Mouse (Mus musculus): ENCODE results near the gene Txnip.

The Txnip gene

GRCm38 (mm10) chr3:96551890-96552289 is 5.9 kb upstream of the Txnip start:
- no peak for DNase-seq (ENCODE audit: low spot score)

DNA sequence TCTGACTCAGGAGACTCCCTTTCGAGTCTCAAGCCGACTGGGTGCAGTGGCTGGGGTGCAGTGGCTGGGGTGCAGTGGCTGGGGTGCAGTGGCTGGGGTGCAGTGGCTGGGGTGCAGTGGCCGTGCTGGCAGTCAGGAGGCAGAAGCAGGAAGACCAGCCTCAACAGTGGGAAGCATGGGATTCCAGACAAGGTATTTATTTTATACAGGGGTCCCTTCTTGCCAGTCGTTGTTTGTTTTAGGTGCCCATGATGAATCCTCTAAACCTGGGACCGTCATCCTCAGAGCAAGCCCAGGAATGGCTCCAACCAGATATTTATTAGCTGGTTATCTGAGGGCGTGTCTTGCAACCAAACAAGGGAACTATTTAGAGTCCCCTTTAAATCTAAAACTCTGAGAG is 4.2 kb upstream of the Txnip start:
- no peak for DNase-seq (ENCODE audit: low spot score)

GRCm38 (mm10) chr3:96554251-96554650 is 3.5 kb upstream of the Txnip start:
- no peak for DNase-seq (ENCODE audit: low spot score)

GRCm38 (mm10) chr3:96555041-96555596 is 2.6 kb upstream of the Txnip start:
- DNase-seq (ENCODE audit: low spot score) = peak; percentile 77

DNA sequence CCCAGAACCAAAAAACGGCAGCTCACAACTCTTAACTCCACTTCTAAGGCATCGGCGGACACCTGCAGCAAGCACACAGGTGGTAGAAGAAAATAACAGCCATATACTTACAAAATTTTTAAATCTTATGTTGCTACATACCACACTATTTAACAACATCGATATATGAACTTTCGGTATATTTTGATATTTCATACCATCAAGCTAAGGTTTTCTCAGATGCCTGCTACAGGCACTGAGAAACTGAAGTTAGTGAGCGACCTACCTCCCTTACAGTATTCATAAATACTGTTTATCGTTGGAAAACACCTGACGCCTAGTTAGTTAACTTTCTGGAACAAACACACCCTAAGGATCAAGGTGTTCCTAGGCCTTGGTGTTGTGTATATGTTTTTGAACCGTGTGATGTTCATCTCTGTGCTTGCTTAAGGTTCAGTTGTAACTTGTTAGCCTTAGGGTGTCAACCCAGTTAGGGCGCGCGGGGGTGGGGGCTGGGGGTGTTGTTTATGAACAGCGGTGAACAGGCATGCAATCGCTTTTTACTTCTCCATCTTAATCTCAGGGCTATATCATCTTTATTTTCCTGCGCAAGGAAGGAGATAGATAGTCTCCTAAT is 1.6 kb upstream of the Txnip start:
- DNase-seq (ENCODE audit: low spot score) = no peak

GRCm38 (mm10) chr3:96556651-96557635 is 814 bp upstream of the Txnip start:
- no peak for DNase-seq (ENCODE audit: low spot score)

DNA sequence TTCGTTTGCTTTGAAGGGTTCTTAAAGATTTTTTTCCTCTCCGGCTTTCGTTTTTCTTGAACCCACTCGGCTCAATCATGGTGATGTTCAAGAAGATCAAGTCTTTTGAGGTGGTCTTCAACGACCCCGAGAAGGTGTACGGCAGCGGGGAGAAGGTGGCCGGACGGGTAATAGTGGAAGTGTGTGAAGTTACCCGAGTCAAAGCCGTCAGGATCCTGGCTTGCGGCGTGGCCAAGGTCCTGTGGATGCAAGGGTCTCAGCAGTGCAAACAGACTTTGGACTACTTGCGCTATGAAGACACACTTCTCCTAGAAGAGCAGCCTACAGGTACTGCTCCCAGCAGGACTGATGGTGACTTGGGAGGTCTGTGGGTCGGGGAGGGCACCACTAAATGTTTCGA is 402 bp downstream of the Txnip start:
- no peak for DNase-seq (ENCODE audit: low spot score)

DNA sequence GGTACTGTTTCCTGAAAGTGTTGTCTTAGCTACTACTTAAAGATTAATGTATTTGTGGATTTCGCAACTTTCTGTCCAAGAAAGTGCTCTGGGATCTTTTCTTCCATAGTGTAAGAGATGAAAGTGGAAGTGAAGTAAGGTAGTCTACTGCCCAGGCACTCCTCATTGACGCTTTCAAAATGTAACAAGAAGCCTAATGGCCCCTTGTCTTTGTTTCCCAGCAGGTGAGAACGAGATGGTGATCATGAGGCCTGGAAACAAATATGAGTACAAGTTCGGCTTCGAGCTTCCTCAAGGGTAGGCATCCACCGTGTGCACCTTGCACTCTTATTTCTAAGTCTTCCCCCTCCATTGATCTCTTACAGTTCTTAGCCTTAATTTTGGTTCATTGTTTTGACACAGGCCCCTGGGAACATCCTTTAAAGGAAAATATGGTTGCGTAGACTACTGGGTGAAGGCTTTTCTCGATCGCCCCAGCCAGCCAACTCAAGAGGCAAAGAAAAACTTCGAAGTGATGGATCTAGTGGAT is 975 bp downstream of the Txnip start:
- DNase-seq (ENCODE audit: low spot score) = no peak

- DNase-seq (ENCODE audit: low spot score) = no peak
Measured at GRCm38 (mm10) chr3:96559398-96559910, 1.7 kb downstream of the Txnip start.

- no peak for DNase-seq (ENCODE audit: low spot score)
Measured at GRCm38 (mm10) chr3:96559911-96560850, 2.4 kb downstream of the Txnip start.

DNA sequence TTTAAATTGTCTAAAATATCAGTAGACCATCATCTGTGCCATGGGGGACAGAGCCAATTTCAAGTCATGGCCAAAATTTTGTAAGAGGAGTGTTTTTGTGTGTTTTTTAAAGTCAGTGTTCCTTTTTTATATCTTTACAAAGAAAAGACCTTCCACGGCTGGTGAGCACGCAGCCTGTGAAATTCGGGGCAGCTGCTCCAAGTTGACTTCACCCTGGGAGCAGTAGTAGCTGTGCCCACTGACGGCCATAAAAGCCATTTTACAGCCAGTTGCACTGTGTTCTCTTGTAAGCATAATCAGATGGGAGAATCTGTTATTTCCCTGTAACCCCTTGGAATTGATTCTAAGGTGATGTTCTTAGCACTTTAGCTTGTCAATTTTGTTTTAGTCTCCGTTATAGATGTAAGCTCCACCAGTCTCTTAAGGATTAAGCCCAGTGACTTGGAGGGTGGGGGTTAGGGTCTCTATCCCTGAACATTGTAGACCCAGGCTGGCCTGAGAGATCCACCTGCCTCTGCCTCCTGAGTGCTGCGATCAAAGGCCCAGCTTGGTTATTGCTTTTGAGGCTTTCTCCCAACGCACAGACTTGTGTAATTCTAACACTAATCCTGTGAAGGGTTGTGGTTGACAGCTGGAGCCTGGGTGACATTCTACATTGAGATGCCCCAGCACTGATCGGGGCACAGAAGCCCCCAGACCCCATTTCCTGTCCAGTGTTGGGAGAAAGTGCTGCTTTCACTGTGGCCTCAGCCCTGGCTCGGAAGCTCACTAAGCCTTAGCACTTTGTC is 3.3 kb downstream of the Txnip start:
- no peak for DNase-seq (ENCODE audit: low spot score)

GRCm38 (mm10) chr3:96561946-96562681 is 4.4 kb downstream of the Txnip start:
- DNase-seq (ENCODE audit: low spot score) = no peak

DNA sequence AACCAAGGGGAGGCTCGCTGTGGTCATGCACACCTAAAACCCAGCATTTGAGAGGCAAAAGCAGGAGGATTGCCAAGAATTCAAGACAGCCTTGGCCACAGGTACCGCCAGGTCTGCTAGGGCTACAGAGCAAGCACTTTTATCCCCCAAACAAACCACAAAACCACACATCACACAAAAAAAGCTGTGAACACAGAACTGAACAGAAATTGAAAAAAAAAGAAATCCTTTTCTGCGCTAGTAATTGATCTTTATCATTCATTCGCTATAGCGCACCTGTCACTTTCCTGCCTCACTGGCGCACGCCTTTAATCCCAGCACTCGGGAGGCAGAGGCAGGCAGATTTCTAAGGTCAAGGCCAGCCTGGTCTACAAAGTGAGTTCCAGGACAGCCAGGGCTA is 5.5 kb downstream of the Txnip start:
- DNase-seq (ENCODE audit: low spot score) = no peak

GRCm38 (mm10) chr3:96563911-96564632 is 6.3 kb downstream of the Txnip start:
- no peak for DNase-seq (ENCODE audit: low spot score)

DNA sequence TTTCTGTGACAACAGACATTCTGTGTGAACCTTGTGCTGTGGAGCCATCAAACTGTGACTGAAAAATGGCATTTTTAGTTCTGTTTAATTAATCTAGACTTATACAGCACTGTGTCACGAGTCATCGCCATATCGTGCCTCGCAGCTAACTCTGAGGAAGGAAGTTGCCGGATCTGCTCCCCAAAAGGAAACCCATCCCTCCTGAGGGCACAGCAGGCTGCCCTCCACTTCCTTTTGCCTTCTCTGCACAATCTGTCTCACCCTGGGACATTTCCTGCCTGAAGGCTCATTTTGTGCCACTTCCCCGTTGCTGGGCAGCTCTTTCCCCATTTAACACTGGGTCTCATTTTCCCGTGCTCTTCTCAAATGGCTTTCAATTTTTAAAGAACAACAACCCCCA is 6.9 kb downstream of the Txnip start:
- DNase-seq (ENCODE audit: low spot score) = no peak

- no peak for DNase-seq (ENCODE audit: low spot score)
Measured at GRCm38 (mm10) chr3:96565105-96565504, 7.3 kb downstream of the Txnip start.

DNA sequence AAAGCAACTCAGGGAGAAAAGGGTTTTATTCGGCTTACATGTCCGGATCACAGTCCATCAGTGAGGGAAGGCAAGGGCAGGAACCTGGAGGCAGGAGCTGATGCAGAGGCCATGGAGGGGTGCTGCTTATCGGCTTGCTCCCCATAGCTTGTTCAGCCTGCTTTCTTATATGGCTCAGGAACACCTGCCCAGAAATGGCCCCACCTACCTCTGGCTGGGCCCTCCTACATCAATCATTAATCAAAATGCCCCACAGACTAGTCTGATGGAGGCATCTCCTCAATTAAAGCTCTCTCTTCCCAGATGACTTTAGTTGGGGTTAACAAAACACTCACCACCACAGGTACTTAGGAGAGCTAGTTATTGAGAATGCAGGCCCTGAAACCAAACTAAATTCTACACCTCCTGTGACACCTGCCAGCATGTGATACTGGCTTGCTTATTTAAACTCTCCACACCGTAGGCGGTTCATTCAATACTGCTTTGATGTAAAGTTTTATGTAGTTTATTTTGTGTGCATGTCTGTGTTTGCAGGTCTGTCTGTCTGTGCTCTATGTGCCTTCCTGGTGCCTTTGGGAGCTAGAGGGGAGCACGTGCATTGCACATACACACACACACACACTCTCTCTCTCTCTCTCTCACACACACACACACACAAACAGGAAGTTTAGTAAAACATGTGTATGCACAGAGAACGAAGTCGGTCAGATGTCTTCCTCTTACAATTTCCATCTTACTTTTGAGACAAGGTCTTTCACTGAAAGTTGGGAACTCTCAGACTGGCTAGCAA is 9.1 kb downstream of the Txnip start:
- no peak for DNase-seq (ENCODE audit: low spot score)

DNA sequence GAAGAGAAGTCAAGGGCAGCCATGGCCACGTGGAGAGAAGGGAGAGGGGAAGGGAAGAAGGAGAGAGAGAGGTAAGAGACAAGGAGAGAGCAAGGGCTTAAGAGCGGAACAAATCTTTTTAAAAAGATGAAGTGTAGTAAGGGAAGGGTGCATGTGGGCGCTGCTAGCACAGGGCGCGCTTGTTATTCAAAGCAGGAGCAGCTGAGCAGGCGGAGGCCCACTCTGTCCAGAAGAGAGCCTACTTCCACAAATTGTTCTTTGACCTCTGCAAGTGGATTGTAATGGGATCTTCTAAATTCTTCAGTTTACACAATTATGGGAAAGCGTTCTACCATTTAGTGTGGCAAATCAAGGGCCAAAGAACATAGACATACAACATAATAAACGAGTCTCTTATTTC is 10.8 kb downstream of the Txnip start:
- no peak for DNase-seq (ENCODE audit: low spot score)

All from testis, postnatal 10 days (tissue).